Mouse (Mus musculus) brain, embryonic 14.5 days (tissue): ENCODE measurements around the gene Gm10295.

Experiments used
- CTCF ChIP-seq: fragments of 200-500 bp; IDR thresholded peaks from 2 replicates; pipeline ENCODE4 v1.5.1; 2012; ENCODE audit warnings: inconsistent platforms, mild to moderate bottlenecking, moderate library complexity, borderline replicate concordance; ENCODE audit not compliant: insufficient read depth, insufficient read length; ENCODE audit errors: extremely low read depth
- POLR2A ChIP-seq: fragments of 200-500 bp; IDR thresholded peaks from 2 replicates; pipeline ENCODE4 v1.6.1; 2012; ENCODE audit warnings: mild to moderate bottlenecking, inconsistent platforms, borderline replicate concordance; ENCODE audit not compliant: poor library complexity, insufficient read depth, insufficient read length, severe bottlenecking; ENCODE audit errors: extremely low read depth

- TF ChIP-seq POLR2A (no peak), CTCF (no peak)
These were observed 43.2 kb downstream of the Gm10295 start for GRCm38 (mm10) chr7:71308051-71308450.
